Comparison of ENCODE assay signal across 7 mouse cellular contexts in genomic region chr1:54925971-54926771, GRCm38 (mm10). TPM values are rescaled to one million over a fixed set of nuclear protein-coding genes. Genes with fewer than 3 reads are reported as not detected.
A peak's percentile ranks its signal among the peaks of the same experiment; 100 is the strongest.
DNase-seq lines count a peak whose midpoint lies in the region; ATAC-seq and TF ChIP-seq lines count a peak whose summit lies in the region.

Ankrd44 (minus strand) TSS chr1:54926387.

- H3K4me3 ChIP-seq in embryonic facial prominence, embryonic 13.5 days = peak within 1 kb of the TSS; percentile 92
- peak within 1 kb of the TSS; percentile 88 for H3K4me3 ChIP-seq in limb, embryonic 13.5 days
- peak within 1 kb of the TSS; percentile 81 for H3K4me3 ChIP-seq in midbrain, embryonic 14.5 days (replicated peaks; ENCODE audit: low read depth, low read length)
- peak within 1 kb of the TSS; percentile 76 for H3K4me3 ChIP-seq in small intestine, adult 2 months (ENCODE audit: low read depth, low read length)

- peak within 1 kb of the TSS; percentile 83 for H3K4me2 ChIP-seq in embryonic facial prominence, embryonic 13.5 days
- peak within 1 kb of the TSS; percentile 78 for H3K4me2 ChIP-seq in limb, embryonic 13.5 days (replicated peaks)
- peak within 1 kb of the TSS; percentile 75 for H3K4me2 ChIP-seq in midbrain, embryonic 14.5 days (ENCODE audit: low read length)

- under 1% methylated on average over 93 of the region's 94 CpGs for WGBS in embryonic facial prominence, embryonic 13.5 days
- WGBS in limb, embryonic 13.5 days = under 1% methylated on average over 84 of the region's 94 CpGs
- whole genome bisulfite sequencing in midbrain, embryonic 14.5 days = under 1% methylated on average over 92 of the region's 94 CpGs
- under 1% methylated on average over 94 of the region's 94 CpGs for WGBS in small intestine, adult 2 months

- peak; percentile 89 for ATAC-seq in embryonic facial prominence, embryonic 13.5 days (ENCODE audit: insufficient number of reproducible peaks, insufficient read depth, low FRiP score, low TSS enrichment, low read depth)
- peak; percentile 87 for ATAC-seq in limb, embryonic 13.5 days (ENCODE audit: low FRiP score, low read depth)
- peak; percentile 92 for ATAC-seq in midbrain, embryonic 14.5 days (ENCODE audit: low FRiP score, low TSS enrichment)

- H3K27ac ChIP-seq in embryonic facial prominence, embryonic 13.5 days = peak within 1 kb of the TSS; percentile 94
- H3K27ac ChIP-seq in limb, embryonic 13.5 days = peak within 1 kb of the TSS; percentile 88
- H3K27ac ChIP-seq in midbrain, embryonic 14.5 days (replicated peaks; ENCODE audit: low read depth, low read length) = peak within 1 kb of the TSS; percentile 95
- H3K27ac ChIP-seq in small intestine, adult 2 months (ENCODE audit: insufficient read depth, low read depth, low read length) = peak within 1 kb of the TSS; percentile 38

- TF ChIP-seq POLR2A in small intestine, adult 2 months (IDR thresholded peaks at IDR 0.05; ENCODE audit: low read depth, low read length) = 0 out of 2 replicates have a peak, but pooled peaks have one; percentile 42

- H3K9me3 ChIP-seq in embryonic facial prominence, embryonic 13.5 days = no peaks in the 10 kb centered on the region
- H3K9me3 ChIP-seq in limb, embryonic 13.5 days = no peaks in the 10 kb centered on the region
- no peaks in the 10 kb centered on the region for H3K9me3 ChIP-seq in midbrain, embryonic 14.5 days (ENCODE audit: control insufficient read depth, low read length)

- no peaks in the 10 kb centered on the region for H3K27me3 ChIP-seq in embryonic facial prominence, embryonic 13.5 days
- H3K27me3 ChIP-seq in limb, embryonic 13.5 days = no peaks in the 10 kb centered on the region
- H3K27me3 ChIP-seq in midbrain, embryonic 14.5 days (ENCODE audit: control insufficient read depth, insufficient read depth, low read length) = no peaks in the 10 kb centered on the region
- no peaks in the 10 kb centered on the region for H3K27me3 ChIP-seq in small intestine, adult 2 months (ENCODE audit: control insufficient read depth, insufficient read depth, low read length)

- peak; percentile 87 for DNase-seq in adrenal gland, postnatal 25 days
- peak; percentile 86 to 90 for DNase-seq in heart, adult 18-20 months
- DNase-seq in kidney, adult 18-20 months = peak; percentile 89
- peak; percentile 90 for DNase-seq in midbrain, embryonic 14.5 days

- peak within 1 kb of the TSS; percentile 96 for H3K9ac ChIP-seq in embryonic facial prominence, embryonic 13.5 days
- H3K9ac ChIP-seq in limb, embryonic 13.5 days = peak within 1 kb of the TSS; percentile 93
- H3K9ac ChIP-seq in midbrain, embryonic 14.5 days (replicated peaks; ENCODE audit: low read length) = peak within 1 kb of the TSS; percentile 86

- no peaks in the 10 kb centered on the region for H3K36me3 ChIP-seq in embryonic facial prominence, embryonic 13.5 days
- no peaks in the 10 kb centered on the region for H3K36me3 ChIP-seq in limb, embryonic 13.5 days
- no peaks in the 10 kb centered on the region for H3K36me3 ChIP-seq in midbrain, embryonic 14.5 days (ENCODE audit: control insufficient read depth, insufficient read depth, low read length)
- H3K36me3 ChIP-seq in small intestine, adult 2 months (ENCODE audit: control insufficient read depth, insufficient read depth, low read length) = no peaks in the 10 kb centered on the region

- H3K4me1 ChIP-seq in embryonic facial prominence, embryonic 13.5 days = peaks cover 40% of the 10 kb centered on the region
- H3K4me1 ChIP-seq in limb, embryonic 13.5 days = peaks cover 48% of the 10 kb centered on the region
- peaks cover 18% of the 10 kb centered on the region for H3K4me1 ChIP-seq in midbrain, embryonic 14.5 days (ENCODE audit: control insufficient read depth, insufficient read depth, low read length)
- H3K4me1 ChIP-seq in small intestine, adult 2 months (ENCODE audit: control insufficient read depth, insufficient read depth, insufficient read length, low read length) = peaks cover 10% of the 10 kb centered on the region

- TF ChIP-seq CTCF in small intestine, adult 2 months (IDR thresholded peaks at IDR 0.05; ENCODE audit: extremely low read depth, insufficient read length, insufficient replicate concordance, low read depth, low read length) = peak; percentile 51

RNA-seq across cellular contexts. Expression of gene Ankrd44, which starts in this region (rescaled TPM):
- total RNA-seq in adrenal gland, postnatal 25 days (2021) = 13.1 and 20.4 TPM in 2 replicates
- 25.8 and 36.7 TPM in 2 replicates for polyA plus RNA-seq in embryonic facial prominence, embryonic 13.5 days (2015; fragmentation: Nextera tagmentation; extraction: Ambion mirVana)
- total RNA-seq in heart, adult 18-20 months (2021) = 10 to 100 TPM in 1 of 2 experiments, 1 to 10 TPM in 1; 7.5 to 15.7 TPM
- 20.3 and 23.0 TPM in 2 replicates for polyA plus RNA-seq in limb, embryonic 13.5 days (2015; fragmentation: Nextera tagmentation; extraction: Ambion mirVana)
- 37.0 and 39.1 TPM in 2 replicates for polyA plus RNA-seq in midbrain, embryonic 14.5 days (2014; fragmentation: Nextera tagmentation; extraction: Ambion mirVana)
- polyA plus RNA-seq in small intestine, adult 2 months (2012; rRNA removed) = 3.7 and 4.2 TPM in 2 replicates

Comparison
In these comparisons a context has a peak if more than half of its experiments do, and no peak if none do; other contexts are left out.
1. Peak in every context shown above with its lines: DNase-seq, ATAC-seq, H3K4me3 ChIP-seq and H3K27ac ChIP-seq.
2. H3K27ac ChIP-seq: peak in every context shown above with its lines; median percentile 95 in midbrain, embryonic 14.5 days; 94 in embryonic facial prominence, embryonic 13.5 days; 88 in limb, embryonic 13.5 days; 38 in small intestine, adult 2 months.